Mouse (Mus musculus) liver (tissue): Measurements from ENCODE around the gene Antxr1.

Experiments
- DNase-seq: peaks from one replicate; pipeline ENCODE4 v3.0.0-alpha.2; 2020; ENCODE audit warnings: mixed read lengths

The Antxr1 gene

GRCm38 (mm10) chr6:87244117-87245100, 91.2 kb downstream of the Antxr1 start:
- DNase-seq: no peak

GRCm38 (mm10) chr6:87237260-87237659, 98.4 kb downstream of the Antxr1 start:
- no peak for DNase-seq

GRCm38 (mm10) chr6:87236061-87236460, 99.6 kb downstream of the Antxr1 start:
- no peak for DNase-seq

- no peak for DNase-seq
Measured at GRCm38 (mm10) chr6:87233111-87233510, 102.5 kb downstream of the Antxr1 start.

- DNase-seq: no peak
Measured at GRCm38 (mm10) chr6:87230041-87230440, 105.6 kb downstream of the Antxr1 start.

GRCm38 (mm10) chr6:87227940-87228339, 107.7 kb downstream of the Antxr1 start:
- no peak for DNase-seq

GRCm38 (mm10) chr6:87226315-87226714, 109.3 kb downstream of the Antxr1 start:
- DNase-seq: no peak

- no peak for DNase-seq
Measured at GRCm38 (mm10) chr6:87225286-87225685, 110.3 kb downstream of the Antxr1 start.

- DNase-seq: no peak
Measured at GRCm38 (mm10) chr6:87222854-87223631, 112.6 kb downstream of the Antxr1 start.

- DNase-seq: no peak
Measured at GRCm38 (mm10) chr6:87219061-87219992, 116.3 kb downstream of the Antxr1 start.

GRCm38 (mm10) chr6:87216114-87216591, 119.5 kb downstream of the Antxr1 start:
- no peak for DNase-seq

GRCm38 (mm10) chr6:87213262-87213661, 122.4 kb downstream of the Antxr1 start:
- DNase-seq: no peak

- no peak for DNase-seq
Measured at GRCm38 (mm10) chr6:87211551-87211950, 124.1 kb downstream of the Antxr1 start.

GRCm38 (mm10) chr6:87207373-87207982, 128.1 kb downstream of the Antxr1 start:
- DNase-seq: peak; percentile 51

GRCm38 (mm10) chr6:87206790-87207189, 128.8 kb downstream of the Antxr1 start:
- DNase-seq: no peak

GRCm38 (mm10) chr6:87203467-87203866, 132.2 kb downstream of the Antxr1 start:
- no peak for DNase-seq

- DNase-seq: no peak
Measured at GRCm38 (mm10) chr6:87203065-87203464, 132.6 kb downstream of the Antxr1 start.

GRCm38 (mm10) chr6:87202048-87202605, 133.5 kb downstream of the Antxr1 start:
- DNase-seq: no peak

- peak; percentile 40 for DNase-seq
Measured at GRCm38 (mm10) chr6:87189755-87190154, 145.9 kb downstream of the Antxr1 start.

- peak; percentile 27 for DNase-seq
Measured at GRCm38 (mm10) chr6:87186988-87187387, 148.6 kb downstream of the Antxr1 start.

- peak; percentile 85 for DNase-seq
Measured at GRCm38 (mm10) chr6:87184418-87184817, 151.2 kb downstream of the Antxr1 start.
